Mouse (Mus musculus) adrenal gland, adult 18-20 months (tissue): Measurements from ENCODE around the gene Gm28043. TPM values are rescaled to one million over a fixed set of nuclear protein-coding genes. Genes with fewer than 3 reads are reported as not detected.
A peak's percentile ranks its signal among the peaks of the same experiment; 100 is the strongest.
"Not testable (repeated sequence)": the region's sequence is repeated elsewhere in the genome, so short reads cannot be mapped to it uniquely, and the experiment has no call there.

Experiments
- DNase-seq, 2 experiments: peaks; one replicate each; pipeline ENCODE4 v3.0.0; 2021 to 2022; ENCODE audit warnings: low spot score in 2 of 2
- total RNA-seq, 2 experiments: library from RNA; stranded (reverse); gene quantifications; 1 replicate in 1 of 2; 2 replicates in 1 of 2; pipeline ENCODE4 v1.2.3; 2021

Gm28043 gene
- total RNA-seq, 2 experiments from 2014 or later: 2.3 to 3.0 TPM

DNA sequence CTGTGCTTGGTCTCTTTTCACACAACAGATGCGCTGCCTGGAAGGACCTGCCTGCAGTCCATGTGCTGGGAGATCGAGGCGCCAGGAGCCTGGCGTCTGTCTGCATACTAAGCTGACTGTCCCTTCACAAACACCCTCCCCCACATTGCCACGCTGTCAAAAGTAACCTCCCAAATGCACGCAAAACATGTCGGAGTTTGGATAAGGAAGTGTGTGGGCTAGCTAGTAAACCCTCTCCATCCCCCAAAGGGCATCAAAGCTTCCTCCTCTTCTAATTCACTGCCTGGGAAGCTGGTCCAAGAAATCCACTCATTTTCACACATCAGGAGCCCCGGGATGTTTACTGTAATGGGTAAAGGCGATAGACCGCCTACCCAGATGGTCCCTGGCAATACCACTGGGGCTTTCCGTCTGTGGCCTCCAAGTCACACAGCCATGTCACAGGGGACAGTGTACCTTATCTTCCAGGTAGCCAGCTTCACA lies 95.9 kb downstream of the Gm28043 start:
- DNase-seq: no peak

DNA sequence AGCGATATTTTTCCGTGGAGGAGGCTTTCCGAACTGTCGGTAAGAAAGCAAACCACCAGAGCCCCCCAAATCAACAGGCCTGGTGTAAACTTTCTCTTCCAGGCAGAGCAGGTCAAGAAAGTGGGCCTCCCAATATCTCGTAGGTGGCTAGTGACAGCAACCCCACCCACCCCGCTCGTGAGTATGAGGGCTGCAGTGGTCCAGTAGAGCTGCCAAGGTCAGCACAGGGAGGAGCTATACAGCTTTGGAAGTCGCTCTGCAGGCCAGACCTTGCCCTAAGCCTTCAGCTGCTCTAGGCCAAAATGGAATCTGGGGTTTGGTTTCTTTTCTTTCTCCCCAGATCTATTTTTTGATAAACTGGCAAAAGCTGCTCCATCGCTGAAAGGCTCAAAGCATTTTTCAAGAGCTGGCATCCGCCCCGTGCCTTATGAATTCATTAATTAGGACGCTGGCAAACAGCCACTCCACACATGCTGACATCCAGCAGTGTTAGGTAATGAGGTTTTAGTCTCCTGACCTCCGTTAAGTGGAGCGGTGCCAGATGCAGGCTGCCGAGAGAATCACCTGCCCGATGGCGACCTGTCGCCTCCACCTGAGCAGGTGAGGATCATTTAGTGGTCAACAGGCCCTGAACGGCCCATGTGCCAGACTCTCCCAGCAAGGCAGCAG lies 96.5 kb downstream of the Gm28043 start:
- no peak for DNase-seq

DNA sequence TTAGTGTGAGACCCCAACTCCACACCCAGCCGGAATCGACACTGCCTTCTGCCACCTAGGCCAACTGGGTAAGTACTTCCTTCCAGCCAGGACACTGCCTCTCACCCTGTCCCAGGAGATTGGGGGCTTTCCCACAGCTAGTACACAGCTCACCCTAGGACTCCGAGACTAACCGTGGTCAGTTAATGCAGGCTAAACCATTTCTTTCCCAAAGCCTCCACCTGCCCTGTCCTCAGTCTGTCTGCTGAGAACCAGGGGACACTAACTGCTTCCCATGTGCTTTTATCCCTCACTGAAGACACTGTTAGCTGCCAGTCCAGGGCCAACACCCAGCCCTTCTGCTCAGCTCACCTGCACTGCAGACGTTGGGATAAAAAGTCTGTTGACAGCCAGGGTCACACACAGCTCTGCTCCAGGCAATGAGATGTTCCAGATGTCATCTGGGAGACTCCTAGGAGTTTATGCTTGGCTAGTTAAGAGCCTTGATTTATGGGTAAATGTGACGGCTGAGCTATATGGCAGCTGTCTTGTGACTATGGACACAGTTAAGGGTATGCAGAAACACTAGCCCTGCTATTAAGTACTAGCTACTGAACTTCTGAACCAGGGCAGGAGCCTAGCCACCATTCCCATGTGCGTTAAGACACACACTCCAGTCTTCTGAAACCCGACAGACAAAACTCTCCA lies 97.2 kb downstream of the Gm28043 start:
- no peak for DNase-seq

DNA sequence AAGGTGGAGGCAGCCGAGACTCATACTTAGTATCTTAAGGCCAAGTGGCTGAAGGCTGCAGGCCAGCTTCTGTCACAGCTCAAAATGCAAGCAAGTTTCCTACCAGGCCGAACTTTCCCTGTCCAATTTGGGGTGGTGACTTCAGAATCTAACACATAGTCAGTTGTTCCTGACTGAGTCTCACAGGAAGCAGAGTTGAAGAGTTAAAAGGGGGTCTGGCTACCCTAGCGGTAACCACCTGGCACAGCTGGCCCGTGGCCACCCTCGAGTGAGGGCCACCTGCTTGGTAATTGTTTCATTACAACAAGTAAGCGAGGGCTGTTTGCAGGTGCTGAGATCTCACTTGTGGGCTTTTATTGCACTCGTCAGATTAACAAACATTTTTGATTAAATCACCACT lies 97.9 kb downstream of the Gm28043 start:
- no peak for DNase-seq

DNA sequence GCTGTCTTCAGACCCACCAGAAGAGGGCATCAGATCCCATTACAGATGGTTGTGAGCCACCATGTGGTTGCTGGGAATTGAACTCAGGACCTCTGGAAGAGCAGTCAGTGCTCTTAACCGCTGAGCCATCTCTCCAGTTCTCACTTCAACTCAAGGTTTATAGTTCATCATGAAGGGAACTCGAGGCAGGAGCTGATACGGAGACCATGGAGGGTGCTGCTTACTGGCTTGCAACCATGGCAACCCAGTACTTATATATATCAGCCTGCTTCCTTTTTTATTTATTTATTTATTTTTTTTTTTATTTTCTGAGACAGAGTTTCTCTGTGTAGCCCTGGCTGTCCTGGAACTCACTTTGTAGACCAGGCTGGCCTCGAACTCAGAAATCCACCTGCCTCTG lies 99.1 kb downstream of the Gm28043 start:
- DNase-seq: not testable (repeated sequence)

DNA sequence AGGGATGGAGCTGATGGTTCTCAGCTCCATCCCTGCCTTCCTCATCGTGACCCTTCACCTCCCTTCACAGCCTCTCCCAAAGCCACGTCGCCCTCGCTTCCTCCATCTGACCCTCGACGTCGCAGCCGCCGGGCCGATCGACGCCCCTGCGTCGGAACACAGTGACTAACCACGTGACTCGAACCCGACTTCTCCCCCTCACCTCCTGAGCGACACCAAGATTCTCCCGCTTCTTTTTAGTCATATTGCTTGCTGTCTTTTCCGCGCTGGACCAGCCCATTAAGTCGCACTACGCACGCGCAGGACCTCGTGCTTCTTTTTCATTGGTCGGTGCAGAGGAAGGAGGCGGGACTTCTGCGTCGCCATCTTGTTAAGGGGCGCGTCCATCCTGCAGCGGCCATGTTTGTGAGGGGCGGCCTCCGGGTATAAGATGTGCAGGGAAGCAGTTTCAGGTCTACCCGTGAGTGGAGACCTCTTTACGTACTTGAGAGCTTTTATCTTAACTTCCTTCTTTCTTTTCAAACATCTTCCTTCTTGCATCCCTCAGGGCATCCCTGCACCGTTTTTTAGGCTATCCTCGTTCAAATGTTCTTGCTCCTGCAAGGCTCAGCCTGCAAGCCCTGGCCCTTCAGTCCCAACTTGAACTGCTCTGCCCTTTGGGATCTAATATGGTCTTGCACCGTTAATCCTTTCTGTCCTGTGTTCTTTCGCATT lies 102.2 kb downstream of the Gm28043 start, which contains the start of gene Ccdc167:
Ccdc167 (minus strand) TSS at position 313 of the 714 bp plus-strand sequence.
- DNase-seq: peak; percentile 96

DNA sequence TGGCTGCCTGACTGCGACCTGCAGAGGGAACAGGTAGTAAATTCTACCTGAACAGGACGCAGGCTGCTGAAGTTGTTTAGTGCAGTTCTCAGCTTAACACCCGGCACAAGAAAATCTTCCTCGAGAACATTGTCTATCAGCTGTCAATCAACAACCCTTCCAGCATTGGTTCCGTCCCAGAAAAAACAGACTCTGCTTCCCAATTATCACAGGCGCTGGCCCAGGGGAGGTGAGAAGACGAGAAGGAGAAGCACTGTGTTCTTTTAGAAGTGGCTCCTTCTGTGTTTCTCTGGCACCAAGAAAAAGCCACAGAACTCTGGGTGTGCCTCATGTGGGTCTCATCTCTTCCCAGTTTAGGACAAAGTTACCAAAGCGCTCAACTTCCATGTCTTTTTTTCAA lies 104.0 kb downstream of the Gm28043 start:
- DNase-seq: no peak

DNA sequence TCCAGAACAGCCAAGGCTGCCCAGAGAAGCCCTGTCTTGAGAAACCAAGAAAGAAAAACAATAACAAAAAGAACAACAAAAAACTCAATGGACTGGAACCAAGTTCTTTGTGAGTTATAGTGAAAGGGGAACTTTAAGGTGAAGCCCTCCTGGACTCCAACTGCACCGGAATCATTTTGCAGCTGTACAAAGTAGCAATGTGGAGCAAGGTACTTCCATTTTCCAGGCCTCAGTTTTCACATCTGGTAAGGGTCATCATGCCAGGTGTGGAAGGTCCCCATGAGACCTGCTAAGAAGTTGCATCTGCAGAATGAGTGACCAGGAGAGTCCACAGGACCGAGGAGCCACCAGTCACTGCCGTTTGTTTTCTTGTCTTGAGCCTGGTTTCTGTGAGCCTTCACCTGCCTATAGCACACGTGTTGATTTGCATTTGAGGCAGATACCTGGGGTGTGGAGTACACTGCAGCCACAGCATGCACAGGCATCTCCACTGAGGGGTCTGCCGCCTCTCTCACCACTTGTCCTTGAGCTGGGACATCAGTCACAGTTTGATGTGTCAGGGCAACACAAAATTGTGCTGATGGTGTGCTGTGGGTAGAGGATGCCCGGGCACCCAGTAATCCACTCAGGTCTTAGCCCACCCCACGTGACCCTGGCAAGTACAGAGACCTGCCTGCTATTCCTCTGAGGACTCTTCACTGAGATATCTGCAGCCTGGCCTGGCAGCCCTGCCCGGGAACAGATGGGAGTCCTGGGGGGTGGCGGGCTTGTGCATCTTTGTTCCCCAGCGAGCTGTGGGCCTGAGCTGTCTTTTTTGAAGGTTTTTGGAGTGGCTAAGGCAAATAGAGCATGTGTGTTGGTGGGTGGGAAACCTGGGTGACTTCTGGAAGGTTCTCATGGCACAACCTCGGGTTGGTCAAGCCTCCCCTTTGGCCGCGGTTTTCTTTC lies 105.2 kb downstream of the Gm28043 start:
- no peak for DNase-seq

DNA sequence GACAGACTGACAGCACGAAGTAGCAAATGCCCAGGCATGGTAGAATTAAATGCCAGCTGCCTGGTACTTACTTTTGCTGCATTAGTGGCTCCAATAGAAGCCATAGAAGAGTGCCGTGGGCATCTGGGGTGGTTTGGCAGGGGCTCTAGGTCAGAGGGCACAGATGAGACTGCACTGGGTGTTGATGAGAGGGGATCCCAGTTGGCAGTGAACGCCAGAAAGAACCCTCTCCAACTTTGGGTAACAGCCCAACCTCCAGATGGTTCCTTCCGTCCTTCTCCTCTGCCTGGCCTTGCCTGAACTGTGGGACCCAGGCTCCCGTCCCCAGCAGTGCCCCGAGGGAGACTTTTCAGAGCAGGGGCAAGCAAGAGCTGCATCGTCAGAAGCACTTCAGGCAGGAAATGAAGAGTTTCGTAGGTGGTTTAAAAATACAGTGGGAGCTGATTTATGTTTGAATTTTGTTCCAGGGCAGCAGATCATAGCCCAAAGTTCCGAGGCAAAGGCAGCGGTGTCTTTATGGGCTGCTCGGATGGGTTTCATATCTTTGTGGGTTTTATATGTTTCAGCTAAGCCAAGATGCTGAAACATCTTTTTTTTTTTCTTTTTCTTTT lies 106.2 kb downstream of the Gm28043 start:
- no peak for DNase-seq

DNA sequence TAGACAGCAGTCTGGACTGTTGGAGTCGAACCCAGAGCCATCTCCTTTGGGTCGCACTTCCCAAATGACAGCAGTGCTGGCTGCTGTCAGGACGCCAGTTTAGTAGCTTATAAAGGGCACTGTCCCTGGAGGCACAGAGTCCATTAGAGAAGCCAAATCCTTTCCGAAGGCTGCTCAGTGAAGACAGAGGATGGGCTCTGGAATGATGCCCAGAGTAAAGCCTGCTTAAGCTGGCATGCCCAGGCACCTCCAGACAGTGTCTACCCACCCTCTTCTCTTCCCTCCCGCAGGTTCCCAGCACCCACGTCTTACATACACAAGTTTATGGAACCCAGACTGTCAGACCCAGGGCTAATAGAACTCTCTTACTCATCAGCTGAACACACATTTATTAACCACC lies 109.9 kb downstream of the Gm28043 start:
- no peak for DNase-seq

DNA sequence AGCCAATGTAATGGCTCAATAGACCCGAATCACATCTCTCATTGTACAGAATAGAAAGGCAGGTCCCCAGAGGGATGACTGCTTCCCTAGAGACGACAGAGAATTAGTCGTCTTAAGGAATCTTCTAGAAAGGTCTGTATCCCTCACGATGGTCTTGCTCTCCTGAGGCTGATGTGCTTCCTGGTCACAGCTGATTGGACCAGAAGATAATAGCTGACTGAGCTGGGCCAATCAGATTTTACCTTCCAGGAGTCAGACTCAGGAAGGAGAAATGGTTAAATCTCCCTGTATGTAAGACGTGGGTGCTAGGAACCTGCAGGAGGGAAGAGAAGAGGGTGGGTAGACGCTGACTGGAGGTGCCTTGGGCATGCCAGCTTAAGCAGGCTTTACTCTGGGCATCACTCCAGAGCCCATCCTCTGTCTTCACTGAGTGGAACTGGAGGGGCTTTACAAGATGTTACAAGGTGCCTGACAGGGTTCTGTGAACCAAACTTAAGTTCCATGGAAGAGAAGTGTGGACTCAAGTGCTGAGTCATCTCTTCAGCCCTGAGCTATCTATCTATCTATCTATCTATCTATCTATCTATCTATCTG lies 110.4 kb downstream of the Gm28043 start:
- no peak for DNase-seq

DNA sequence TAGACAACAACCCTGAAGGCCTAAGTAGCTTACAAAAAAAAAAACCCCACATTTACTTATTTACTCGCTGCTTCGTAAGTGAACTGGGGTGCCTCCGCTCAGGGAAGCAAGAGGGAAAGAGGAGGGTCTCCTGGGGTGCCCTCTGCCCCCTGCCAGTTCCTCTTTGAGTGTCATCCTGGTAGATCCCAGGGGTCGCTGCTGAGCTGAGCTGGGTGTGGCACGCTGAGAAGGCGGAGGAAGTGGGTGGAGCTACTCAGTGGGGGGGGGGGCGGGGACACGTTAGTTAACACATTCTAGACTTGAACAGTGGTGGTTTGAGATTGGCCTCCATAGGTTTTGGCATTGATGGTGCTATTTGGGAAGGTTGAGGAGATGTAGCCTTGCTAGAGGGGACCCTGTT lies 113.4 kb downstream of the Gm28043 start:
- DNase-seq: no peak

DNA sequence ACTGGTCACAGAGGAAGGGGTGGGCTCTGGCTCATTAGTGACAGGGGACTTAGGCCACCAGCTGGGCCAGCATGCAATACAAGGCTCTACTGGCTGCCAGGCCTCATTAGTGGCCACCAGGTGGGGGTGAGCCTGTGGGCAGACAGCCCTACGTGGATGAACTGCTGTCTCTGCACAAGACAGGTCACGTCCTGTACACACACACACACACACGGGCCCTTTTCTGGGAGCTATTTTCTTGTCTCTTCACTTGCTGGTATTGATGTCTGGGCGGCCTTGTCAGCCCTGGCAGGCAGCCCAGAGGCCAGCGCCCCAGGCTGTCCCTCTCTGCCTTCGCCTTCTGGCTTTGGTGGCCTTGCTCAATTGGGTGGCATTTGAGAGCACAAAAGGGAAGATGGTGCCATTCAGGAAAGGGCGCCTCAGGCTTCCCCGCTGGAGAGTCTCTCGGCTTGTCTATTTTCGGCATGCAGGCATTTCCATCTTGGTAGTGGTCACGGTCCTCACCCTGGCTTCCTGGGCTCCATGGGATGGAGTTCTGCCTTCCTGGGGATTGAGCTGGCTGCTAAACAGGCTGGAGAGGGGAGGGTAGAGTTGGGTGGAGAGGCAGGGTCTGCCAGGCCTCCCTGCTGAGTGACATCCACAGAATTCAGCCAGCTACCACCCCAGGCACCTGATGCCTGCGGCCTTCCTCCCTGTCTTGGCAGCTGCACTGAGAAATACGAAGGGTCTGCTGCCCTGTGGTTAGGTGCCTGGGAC lies 116.0 kb downstream of the Gm28043 start:
- DNase-seq: peak; percentile 49 to 57

DNA sequence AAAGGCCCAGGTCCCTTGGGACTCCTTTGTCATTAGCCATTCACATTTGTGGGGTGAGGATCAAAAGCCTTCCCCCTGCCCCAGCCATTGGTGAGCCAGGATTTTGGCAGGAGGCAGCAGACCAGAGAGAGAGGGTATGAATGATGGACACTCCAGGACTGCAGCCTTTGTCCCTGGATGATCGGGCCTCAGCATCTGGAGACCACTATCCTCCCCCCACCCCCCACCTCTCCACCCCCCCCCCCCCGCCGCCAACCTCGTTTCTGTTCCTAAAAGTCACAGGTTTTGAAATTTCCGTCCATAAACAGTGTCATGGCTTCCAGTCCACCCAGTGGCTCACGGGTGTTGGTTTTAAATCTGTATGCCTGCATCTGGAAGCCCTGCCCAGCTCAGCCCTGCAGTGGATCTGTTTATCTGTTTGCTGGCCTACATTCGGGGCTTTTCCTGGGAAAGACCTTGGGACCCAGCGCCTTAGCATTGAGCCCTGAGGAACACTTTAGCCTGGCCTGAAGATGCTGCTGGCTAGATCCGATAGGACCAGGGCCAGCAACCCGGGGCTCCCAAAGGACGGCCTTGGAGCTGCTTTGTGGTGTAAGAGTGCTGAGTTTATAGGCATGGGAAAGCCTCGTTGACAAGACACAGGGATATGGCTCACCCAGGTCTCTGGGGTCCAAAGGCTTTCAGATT lies 116.7 kb downstream of the Gm28043 start:
- DNase-seq: peak in 1 of 2 experiments; percentile 24

DNA sequence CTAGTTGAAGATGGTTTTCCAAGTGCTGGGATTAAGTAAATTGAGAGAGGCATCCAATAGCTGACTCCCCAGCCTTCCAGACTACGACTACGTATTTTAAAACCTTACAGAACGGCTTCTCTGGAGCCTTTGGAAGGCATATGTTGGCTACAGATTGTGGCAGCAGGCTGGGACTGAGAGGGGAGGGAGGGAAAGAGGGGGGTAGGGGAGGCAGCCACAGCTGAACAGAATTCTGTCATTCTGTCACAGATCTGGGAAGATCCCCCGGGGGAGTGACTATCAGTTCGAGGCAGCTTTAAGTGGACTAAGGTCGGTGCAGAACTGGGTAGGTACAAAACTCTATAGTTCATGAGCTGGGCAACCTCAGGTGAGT lies 117.3 kb downstream of the Gm28043 start:
- DNase-seq: no peak

DNA sequence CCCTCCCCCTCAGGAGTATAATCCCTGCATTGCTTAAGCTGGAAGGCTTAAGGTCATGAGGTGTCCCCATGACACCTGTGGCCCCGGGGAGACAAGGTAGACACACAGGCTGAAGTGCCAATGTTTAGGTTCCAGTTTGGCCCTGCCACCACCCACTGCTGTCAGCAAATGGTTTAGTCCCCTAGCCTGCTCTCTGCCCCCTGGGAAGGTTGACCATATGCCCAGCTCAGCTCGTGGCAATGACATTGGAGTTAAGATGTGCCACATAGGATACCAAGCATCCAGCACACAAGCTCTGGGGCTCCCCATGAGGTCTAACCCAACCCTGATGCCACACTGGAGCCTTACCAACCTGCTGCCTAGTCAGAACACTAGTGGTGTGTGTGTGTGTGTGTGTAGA lies 117.8 kb downstream of the Gm28043 start:
- DNase-seq: no peak

DNA sequence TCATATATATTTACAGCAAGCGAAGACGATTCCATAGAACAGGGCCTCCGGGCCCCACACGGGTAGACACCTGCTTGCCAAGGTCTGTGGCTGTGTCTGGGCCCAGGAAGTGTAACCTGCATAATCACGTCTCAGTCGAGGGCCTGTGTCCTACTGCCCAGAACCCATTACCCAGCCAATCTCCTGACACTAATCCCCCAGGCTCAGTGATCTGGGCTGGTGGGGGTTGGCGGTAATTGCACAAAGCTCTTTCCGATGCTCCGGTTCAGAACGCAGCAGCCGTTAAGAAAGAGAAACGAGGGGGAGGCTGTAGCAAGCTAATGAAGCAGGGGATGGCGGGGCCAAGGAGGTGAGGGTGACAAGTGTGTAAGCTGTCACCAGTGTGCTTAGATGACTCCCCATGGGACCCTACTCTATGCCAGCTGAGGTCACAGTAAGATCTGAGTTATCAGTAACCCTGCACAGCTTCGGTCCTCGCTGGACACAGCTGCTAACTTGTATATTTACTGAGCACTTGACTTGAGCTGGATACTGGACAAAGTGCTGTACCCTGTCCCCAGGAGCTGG lies 121.9 kb downstream of the Gm28043 start:
- no peak for DNase-seq
